Mouse (Mus musculus) embryonic facial prominence, embryonic 12.5 days (tissue): ENCODE measurements around the gene Ifi47. TPM values are rescaled to one million over a fixed set of nuclear protein-coding genes. Genes with fewer than 3 reads are reported as not detected.

Experiments used
- ATAC-seq: fragments of 200-750 bp; cut with Nextera tagmentation; 2 replicates; pipeline ENCODE4 v1.8.0; 2017; ENCODE audit not compliant: insufficient number of reproducible peaks, insufficient read depth, low FRiP score, low TSS enrichment
- H3K27ac ChIP-seq: fragments of 300-500 bp; sonication (generic); 2 replicates; pipeline ENCODE4 v1.5.1; 2016; ENCODE audit warnings: mild to moderate bottlenecking
- H3K27me3 ChIP-seq: fragments of 300-500 bp; sonication (generic); 2 replicates; pipeline ENCODE4 v1.6.1; 2016; ENCODE audit warnings: mild to moderate bottlenecking, moderate library complexity
- H3K36me3 ChIP-seq: fragments of 300-500 bp; sonication (generic); 2 replicates; pipeline ENCODE4 v1.6.1; 2016; ENCODE audit warnings: mild to moderate bottlenecking
- H3K4me1 ChIP-seq: fragments of 300-500 bp; sonication (generic); 2 replicates; pipeline ENCODE4 v1.6.1; 2016
- H3K4me2 ChIP-seq: fragments of 300-500 bp; sonication (generic); replicated peaks from 2 replicates; pipeline ENCODE4 v1.6.1; 2016; ENCODE audit warnings: mild to moderate bottlenecking, moderate library complexity
- H3K4me3 ChIP-seq: fragments of 300-500 bp; sonication (generic); 2 replicates; pipeline ENCODE4 v1.5.1; 2016; ENCODE audit warnings: mild to moderate bottlenecking
- H3K9ac ChIP-seq: fragments of 300-500 bp; sonication (generic); 2 replicates; pipeline ENCODE4 v1.6.1; 2016; ENCODE audit warnings: mild to moderate bottlenecking, moderate library complexity
- H3K9me3 ChIP-seq: fragments of 300-500 bp; sonication (generic); 2 replicates; pipeline ENCODE4 v1.6.1; 2016; ENCODE audit warnings: mild to moderate bottlenecking, moderate library complexity
- WGBS: fragments of 180-500 bp; shearing (Covaris S2); methylation state at CpG from one replicate; pipeline ENCODE4 v1.1.7; 2016; 5-methylcytosine and 5-hydroxymethylcytosine counted together
- polyA plus RNA-seq: library from polyadenylated mRNA; unstranded; fragments of >200 nt; fragmentation: Nextera tagmentation; extraction: Ambion mirVana; gene quantifications from 2 replicates; pipeline ENCODE4 v1.2.1, GENCODE M21; 2016

The Ifi47 gene
- polyA plus RNA-seq, 1 experiment from 2014 or later = 1.2 TPM

GRCm38 (mm10) chr11:49091171-49091570 lies 14.8 kb downstream of the Ifi47 start:
- H3K27ac ChIP-seq = no peak overlapping the region
- no peaks in the 10 kb centered on the region for H3K9me3 ChIP-seq
- peaks cover 8% of the 10 kb centered on the region for H3K4me1 ChIP-seq
- H3K27me3 ChIP-seq = no peaks in the 10 kb centered on the region
- H3K9ac ChIP-seq = no peak overlapping the region
- no peak overlapping the region for H3K4me3 ChIP-seq
- 75% methylated on average over 4 of the region's 4 CpGs for WGBS
- H3K4me2 ChIP-seq = no peak overlapping the region
- ATAC-seq = no peak
- no peaks in the 10 kb centered on the region for H3K36me3 ChIP-seq

GRCm38 (mm10) chr11:49092053-49092586 lies 15.7 kb downstream of the Ifi47 start:
- 90% methylated on average over 1 of the region's 1 CpGs for WGBS
- H3K4me3 ChIP-seq = no peak overlapping the region
- ATAC-seq = no peak
- H3K4me2 ChIP-seq = no peak overlapping the region
- H3K27ac ChIP-seq = no peak overlapping the region
- H3K9me3 ChIP-seq = no peaks in the 10 kb centered on the region
- no peak overlapping the region for H3K9ac ChIP-seq
- peaks cover 8% of the 10 kb centered on the region for H3K4me1 ChIP-seq
- H3K27me3 ChIP-seq = no peaks in the 10 kb centered on the region
- H3K36me3 ChIP-seq = no peaks in the 10 kb centered on the region

GRCm38 (mm10) chr11:49092786-49093185 lies 16.4 kb downstream of the Ifi47 start:
- no peaks in the 10 kb centered on the region for H3K9me3 ChIP-seq
- no peak for ATAC-seq
- H3K4me1 ChIP-seq = peaks cover 8% of the 10 kb centered on the region
- no peak overlapping the region for H3K9ac ChIP-seq
- H3K4me3 ChIP-seq = no peak overlapping the region
- no peaks in the 10 kb centered on the region for H3K27me3 ChIP-seq
- H3K4me2 ChIP-seq = no peak overlapping the region
- 87% methylated on average over 2 of the region's 2 CpGs for WGBS
- no peak overlapping the region for H3K27ac ChIP-seq
- no peaks in the 10 kb centered on the region for H3K36me3 ChIP-seq

GRCm38 (mm10) chr11:49093861-49094660 lies 17.7 kb downstream of the Ifi47 start:
- Histone ChIP-seq H3K4me3 (no peak overlapping the region), H3K4me1 (no peaks in the 10 kb centered on the region), H3K27ac (no peak overlapping the region), H3K9me3 (no peaks in the 10 kb centered on the region), H3K4me2 (no peak overlapping the region), H3K27me3 (no peaks in the 10 kb centered on the region), H3K9ac (no peak overlapping the region), H3K36me3 (no peaks in the 10 kb centered on the region)
- WGBS = 86% methylated on average over 6 of the region's 6 CpGs
- no peak for ATAC-seq

GRCm38 (mm10) chr11:49095367-49095766 lies 19.0 kb downstream of the Ifi47 start:
- H3K4me3 ChIP-seq = no peak overlapping the region
- H3K9ac ChIP-seq = no peak overlapping the region
- no peaks in the 10 kb centered on the region for H3K9me3 ChIP-seq
- H3K27me3 ChIP-seq = no peaks in the 10 kb centered on the region
- no peak overlapping the region for H3K27ac ChIP-seq
- H3K4me2 ChIP-seq = no peak overlapping the region
- no peak for ATAC-seq
- no peaks in the 10 kb centered on the region for H3K4me1 ChIP-seq
- no peaks in the 10 kb centered on the region for H3K36me3 ChIP-seq
- 89% methylated on average over 4 of the region's 4 CpGs for WGBS

- no peaks in the 10 kb centered on the region for H3K9me3 ChIP-seq
- H3K27me3 ChIP-seq = no peaks in the 10 kb centered on the region
- H3K9ac ChIP-seq = no peak overlapping the region
- H3K4me1 ChIP-seq = peaks cover 5% of the 10 kb centered on the region; the same call in 1 of the 2 replicates
- no peak for ATAC-seq
- WGBS = 84% methylated on average over 3 of the region's 3 CpGs
- no peak overlapping the region for H3K4me2 ChIP-seq
- no peaks in the 10 kb centered on the region for H3K36me3 ChIP-seq
- no peak overlapping the region for H3K4me3 ChIP-seq
- H3K27ac ChIP-seq = no peak overlapping the region
These were observed 24.0 kb downstream of the Ifi47 start for GRCm38 (mm10) chr11:49100409-49100808.

- H3K27me3 ChIP-seq = no peaks in the 10 kb centered on the region
- no peaks in the 10 kb centered on the region for H3K9me3 ChIP-seq
- H3K9ac ChIP-seq = no peak overlapping the region
- H3K4me2 ChIP-seq = no peak overlapping the region
- WGBS = 43% methylated on average over 5 of the region's 5 CpGs
- H3K36me3 ChIP-seq = no peaks in the 10 kb centered on the region
- H3K4me1 ChIP-seq = peaks cover 5% of the 10 kb centered on the region; the same call in 1 of the 2 replicates
- no peak overlapping the region for H3K4me3 ChIP-seq
- H3K27ac ChIP-seq = no peak overlapping the region
- no peak for ATAC-seq
These were observed 25.1 kb downstream of the Ifi47 start for GRCm38 (mm10) chr11:49101500-49101899.

GRCm38 (mm10) chr11:49103047-49103693 lies 26.8 kb downstream of the Ifi47 start:
- H3K27ac ChIP-seq = no peak overlapping the region
- H3K4me1 ChIP-seq = peaks cover 5% of the 10 kb centered on the region; the same call in 1 of the 2 replicates
- H3K4me2 ChIP-seq = no peak overlapping the region
- H3K27me3 ChIP-seq = no peaks in the 10 kb centered on the region
- no peak overlapping the region for H3K4me3 ChIP-seq
- no peaks in the 10 kb centered on the region for H3K36me3 ChIP-seq
- ATAC-seq = no peak
- H3K9me3 ChIP-seq = no peaks in the 10 kb centered on the region
- 15% methylated on average over 8 of the region's 8 CpGs for WGBS
- H3K9ac ChIP-seq = no peak overlapping the region

- Histone ChIP-seq H3K9ac (no peak overlapping the region), H3K27me3 (no peaks in the 10 kb centered on the region), H3K9me3 (no peaks in the 10 kb centered on the region), H3K4me2 (no peak overlapping the region), H3K27ac (no peak overlapping the region), H3K36me3 (no peaks in the 10 kb centered on the region), H3K4me1 (peaks cover 5% of the 10 kb centered on the region; the same call in 1 of the 2 replicates), H3K4me3 (no peak overlapping the region)
- 69% methylated on average over 1 of the region's 1 CpGs for WGBS
- ATAC-seq = no peak
These were observed 29.4 kb downstream of the Ifi47 start for GRCm38 (mm10) chr11:49105752-49106151.

GRCm38 (mm10) chr11:49107650-49108537 lies 31.5 kb downstream of the Ifi47 start:
- WGBS = 49% methylated on average over 10 of the region's 10 CpGs
- H3K4me1 ChIP-seq = peaks cover 4% of the 10 kb centered on the region; the same call in 1 of the 2 replicates
- no peaks in the 10 kb centered on the region for H3K9me3 ChIP-seq
- ATAC-seq = no peak
- H3K27me3 ChIP-seq = no peaks in the 10 kb centered on the region
- no peak overlapping the region for H3K4me3 ChIP-seq
- H3K4me2 ChIP-seq = no peak overlapping the region
- no peaks in the 10 kb centered on the region for H3K36me3 ChIP-seq
- no peak overlapping the region for H3K27ac ChIP-seq
- no peak overlapping the region for H3K9ac ChIP-seq

- no peaks in the 10 kb centered on the region for H3K27me3 ChIP-seq
- H3K27ac ChIP-seq = no peak overlapping the region
- H3K9me3 ChIP-seq = no peaks in the 10 kb centered on the region
- no peak overlapping the region for H3K4me2 ChIP-seq
- H3K4me3 ChIP-seq = no peak overlapping the region
- no peaks in the 10 kb centered on the region for H3K4me1 ChIP-seq
- no peak overlapping the region for H3K9ac ChIP-seq
- H3K36me3 ChIP-seq = no peaks in the 10 kb centered on the region
- WGBS = 36% methylated on average over 1 of the region's 1 CpGs
- ATAC-seq = no peak
These were observed 32.4 kb downstream of the Ifi47 start for GRCm38 (mm10) chr11:49108833-49109232.
